14 mouse cellular contexts compared by ENCODE assay signal in genomic region chr14:59114281-59114680, GRCm38 (mm10). TPM values are rescaled to one million over a fixed set of nuclear protein-coding genes. Genes with fewer than 3 reads are reported as not detected.
DNase-seq lines count a peak whose midpoint lies in the region; ATAC-seq and TF ChIP-seq lines count a peak whose summit lies in the region.
"Had no signal": no experiment of that assay in that cellular context is flagged by ENCODE, and none has a peak within 500 bp of the region (broad histone marks: within the 10 kb centered on the region; RNA-seq: fewer than 3 reads in every experiment).

No protein-coding gene starts in this region.

- H3K27ac ChIP-seq in heart, adult 2 months, result no peak overlapping the region
- H3K27ac ChIP-seq in midbrain, embryonic 11.5 days (ENCODE audit: low read depth, low read length), result no peak overlapping the region
- no peak overlapping the region for H3K27ac ChIP-seq in midbrain, embryonic 16.5 days (ENCODE audit: low read length)
- H3K27ac ChIP-seq: limb, embryonic 13.5 days had no signal

- no peak overlapping the region for H3K4me3 ChIP-seq in heart, adult 2 months
- no peak overlapping the region for H3K4me3 ChIP-seq in midbrain, embryonic 11.5 days (ENCODE audit: low read depth, low read length)
- H3K4me3 ChIP-seq in midbrain, embryonic 16.5 days (ENCODE audit: low read depth, low read length), result no peak overlapping the region
- H3K4me3 ChIP-seq: limb, embryonic 13.5 days had no signal

- TF ChIP-seq EP300 in heart, adult 2 months (IDR thresholded peaks at IDR 0.05; ENCODE audit: insufficient read depth, low read depth, low read length), result no peak

- intact Hi-C loops in heart, adult 2 months (cut with DNase I), result loop anchor here (2.0 to 5.0 kb wide), 2 partner anchors 1079 to 1432 kb away; no protein-coding TSS in a partner anchor
- intact Hi-C loops in heart, postnatal 14 days (cut with DNase I), result loop anchor here (2.0 to 5.0 kb wide), 2 partner anchors 1079 to 1432 kb away; no protein-coding TSS in a partner anchor

- H3K27me3 ChIP-seq in heart, adult 2 months (ENCODE audit: control insufficient read depth, insufficient read depth, low read length), result no peaks in the 10 kb centered on the region
- no peaks in the 10 kb centered on the region for H3K27me3 ChIP-seq in midbrain, embryonic 11.5 days (ENCODE audit: control insufficient read depth, insufficient read depth, low read length)
- H3K27me3 ChIP-seq in midbrain, embryonic 16.5 days (ENCODE audit: control insufficient read depth, insufficient read depth, low read depth, low read length), result no peaks in the 10 kb centered on the region
- H3K27me3 ChIP-seq: limb, embryonic 13.5 days had no signal

- TF ChIP-seq CTCF in heart, adult 2 months (IDR thresholded peaks at IDR 0.05), result peak; percentile 72

- DNase-seq in heart, adult 2 months, result no peak
- DNase-seq in heart, adult 9 months (ENCODE audit: low spot score in 2 of 2), result no peak
- DNase-seq in midbrain, embryonic 11.5 days (ENCODE audit: low spot score, missing footprints), result peak; percentile 87
- DNase-seq in brain, embryonic 18.5 days (ENCODE audit: low read depth, low spot score), result peak; percentile 14
- DNase-seq in retina, postnatal 1 day, result peak; percentile 66
- no peak for DNase-seq in heart, adult 8-10 months (ENCODE audit: low spot score)
- no peak for DNase-seq in heart, postnatal 14 days
- DNase-seq: cerebellum, adult 11-12 months; kidney, postnatal 36 days; right cerebral cortex, postnatal 4 days had no signal

- no peak for ATAC-seq in midbrain, embryonic 11.5 days (ENCODE audit: low FRiP score)
- no peak for ATAC-seq in midbrain, embryonic 16.5 days

- H3K4me1 ChIP-seq in heart, adult 2 months (ENCODE audit: control insufficient read depth, insufficient read depth, low read length), result no peaks in the 10 kb centered on the region
- no peaks in the 10 kb centered on the region for H3K4me1 ChIP-seq in midbrain, embryonic 11.5 days (ENCODE audit: control insufficient read depth, insufficient read depth, low read length)
- no peaks in the 10 kb centered on the region for H3K4me1 ChIP-seq in midbrain, embryonic 16.5 days (ENCODE audit: control insufficient read depth, insufficient read depth, low read length)
- H3K4me1 ChIP-seq: limb, embryonic 13.5 days had no signal

- TF ChIP-seq POLR2A in heart, adult 2 months (IDR thresholded peaks at IDR 0.05; ENCODE audit: insufficient read depth, low read depth, low read length), result no peak

- no peak overlapping the region for H3K4me2 ChIP-seq in midbrain, embryonic 11.5 days
- H3K4me2 ChIP-seq in midbrain, embryonic 16.5 days (ENCODE audit: low read length), result no peak overlapping the region
- H3K4me2 ChIP-seq: limb, embryonic 13.5 days had no signal

- no peak overlapping the region for H3K9ac ChIP-seq in heart, adult 2 months (ENCODE audit: low read depth, low read length)
- no peak overlapping the region for H3K9ac ChIP-seq in midbrain, embryonic 11.5 days (ENCODE audit: low read length)
- no peak overlapping the region for H3K9ac ChIP-seq in midbrain, embryonic 16.5 days (ENCODE audit: low read depth, low read length)
- H3K9ac ChIP-seq: limb, embryonic 13.5 days had no signal

- H3K36me3 ChIP-seq in heart, adult 2 months (ENCODE audit: control insufficient read depth, insufficient read depth, low read length), result no peaks in the 10 kb centered on the region
- no peaks in the 10 kb centered on the region for H3K36me3 ChIP-seq in midbrain, embryonic 11.5 days (ENCODE audit: control insufficient read depth, insufficient read depth, low read length)
- H3K36me3 ChIP-seq in midbrain, embryonic 16.5 days (ENCODE audit: control insufficient read depth, insufficient read depth, low read length), result no peaks in the 10 kb centered on the region
- H3K36me3 ChIP-seq: limb, embryonic 13.5 days had no signal

- no peaks in the 10 kb centered on the region for H3K79me2 ChIP-seq in heart, adult 2 months (replicated peaks; ENCODE audit: control insufficient read depth, insufficient read depth, low read length)

- 2% methylated on average over 2 of the region's 2 CpGs for WGBS in heart, adult 2 months
- WGBS in midbrain, embryonic 11.5 days, result 9% methylated on average over 2 of the region's 2 CpGs
- 1% methylated on average over 2 of the region's 2 CpGs for WGBS in midbrain, embryonic 16.5 days

- H3K9me3 ChIP-seq in midbrain, embryonic 11.5 days (ENCODE audit: control insufficient read depth, low read length), result no peaks in the 10 kb centered on the region
- H3K9me3 ChIP-seq in midbrain, embryonic 16.5 days (replicated peaks; ENCODE audit: control insufficient read depth, low read length, poor library complexity, severe bottlenecking), result no peaks in the 10 kb centered on the region
- H3K9me3 ChIP-seq: limb, embryonic 13.5 days had no signal

RNA-seq across cellular contexts. Expression of gene 1700129C05Rik, which starts 28.4 kb away (rescaled TPM):
- not detected for total RNA-seq in heart, adult 2 months (2021)
- polyA plus RNA-seq in heart, adult 2 months (2012; rRNA removed), result 0.10 and 0.56 TPM in 2 replicates
- polyA plus RNA-seq in midbrain, embryonic 11.5 days (2014; fragmentation: Nextera tagmentation; extraction: Ambion mirVana), result not detected in 2 replicates
- not detected in 2 replicates for polyA plus RNA-seq in midbrain, embryonic 16.5 days (2015; fragmentation: Nextera tagmentation; extraction: Ambion mirVana)
- total RNA-seq in heart, adult 8-10 months (2022), result not detected
- total RNA-seq in heart, postnatal 14 days (2021), result not detected
- polyA plus RNA-seq: heart, embryonic 14.5 days; limb, embryonic 13.5 days; urinary bladder, adult 2 months had no signal

Comparison
In these comparisons a context has a peak if more than half of its experiments do, and no peak if none do; other contexts are left out.
1. DNase-seq: peak in midbrain, embryonic 11.5 days (single experiment), brain, embryonic 18.5 days (single experiment) and retina, postnatal 1 day (single experiment); none in heart, adult 2 months (0 of 2), heart, adult 9 months (0 of 2), heart, adult 8-10 months (single experiment) and heart, postnatal 14 days (0 of 2).